Mouse (Mus musculus) midbrain, embryonic 16.5 days (tissue): ENCODE results near the gene Cacna1e. TPM values are rescaled to one million over a fixed set of nuclear protein-coding genes. Genes with fewer than 3 reads are reported as not detected.

ENCODE experiments used
- ATAC-seq: fragments of 200-750 bp; cut with Nextera tagmentation; 2 replicates; pipeline ENCODE4 v1.8.0; 2017; ENCODE audit warnings: moderate TSS enrichment
- H3K27ac ChIP-seq: fragments of 300-500 bp; sonication (generic); 2 replicates; pipeline ENCODE4 v1.5.1; 2014; ENCODE audit warnings: mild to moderate bottlenecking, low read length, mixed read lengths
- H3K27me3 ChIP-seq: fragments of 300-500 bp; sonication (generic); 2 replicates; pipeline ENCODE4 v1.6.1; 2014; ENCODE audit warnings: low read depth, low read length, mixed read lengths; ENCODE audit not compliant: control insufficient read depth, insufficient read depth
- H3K36me3 ChIP-seq: fragments of 300-500 bp; sonication (generic); 2 replicates; pipeline ENCODE4 v1.6.1; 2014; ENCODE audit warnings: mild to moderate bottlenecking, low read length, moderate library complexity, mixed read lengths; ENCODE audit not compliant: control insufficient read depth, insufficient read depth
- H3K4me1 ChIP-seq: fragments of 300-500 bp; sonication (generic); 2 replicates; pipeline ENCODE4 v1.6.1; 2014; ENCODE audit warnings: mild to moderate bottlenecking, low read length, mixed read lengths; ENCODE audit not compliant: control insufficient read depth, insufficient read depth
- H3K4me2 ChIP-seq: fragments of 300-500 bp; sonication (generic); 2 replicates; pipeline ENCODE4 v1.6.1; 2014; ENCODE audit warnings: mild to moderate bottlenecking, low read length, mixed read lengths
- H3K4me3 ChIP-seq: fragments of 300-500 bp; sonication (generic); 2 replicates; pipeline ENCODE4 v1.5.1; 2014; ENCODE audit warnings: low read depth, mild to moderate bottlenecking, low read length, moderate library complexity, mixed read lengths
- H3K9ac ChIP-seq: fragments of 300-500 bp; sonication (generic); 2 replicates; pipeline ENCODE4 v1.6.1; 2014; ENCODE audit warnings: low read depth, low read length, mixed read lengths
- H3K9me3 ChIP-seq: fragments of 300-500 bp; sonication (generic); replicated peaks from 2 replicates; pipeline ENCODE4 v1.6.1; 2014; ENCODE audit warnings: mild to moderate bottlenecking, low read length, mixed read lengths; ENCODE audit not compliant: control insufficient read depth, poor library complexity, severe bottlenecking
- WGBS: fragments of 180-500 bp; shearing (Covaris S2); extraction: QIAGEN DNeasy Blood & Tissue Kit; methylation state at CpG from one replicate; pipeline ENCODE4 v1.1.7; 2014; 5-methylcytosine and 5-hydroxymethylcytosine counted together
- polyA plus RNA-seq: library from polyadenylated mRNA; unstranded; fragments of >200 nt; fragmentation: Nextera tagmentation; extraction: Ambion mirVana; gene quantifications from 2 replicates; pipeline ENCODE4 v1.2.1, GENCODE M21; 2015

The Cacna1e gene
- 18.2 and 20.9 TPM in 2 replicates for polyA plus RNA-seq

- no peaks in the 10 kb centered on the region for H3K9me3 ChIP-seq
- 0 out of 2 replicates have a peak, but pooled peaks have one; percentile 43 for ATAC-seq
Observed at GRCm38 (mm10) chr1:154884275-154885206, at the start of gene Cacna1e. Gene Cacna1e (minus strand): TSS chr1:154884501.

DNA sequence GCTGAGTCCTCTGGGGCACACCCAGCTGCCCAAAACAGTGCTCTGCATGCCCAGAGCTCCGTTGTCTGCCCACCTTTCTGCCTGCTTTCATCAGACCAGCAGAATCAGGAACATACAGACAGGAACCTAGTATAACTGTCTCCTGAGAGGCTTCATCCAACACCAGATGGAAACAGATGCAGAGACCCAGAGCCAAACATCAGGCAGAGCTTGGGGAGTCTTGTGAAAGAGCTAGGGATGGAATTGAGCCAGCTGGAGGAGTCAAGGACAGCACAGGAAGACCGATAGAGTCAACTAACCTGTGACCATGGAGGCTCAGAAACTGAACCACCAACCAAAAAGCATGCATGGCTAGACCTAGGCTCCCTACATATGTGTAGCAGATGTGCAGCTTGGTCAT is 34.1 kb upstream of the Cacna1e start:
- 81% methylated on average over 2 of the region's 2 CpGs for WGBS
- no peaks in the 10 kb centered on the region for H3K27me3 ChIP-seq
- no peak for ATAC-seq
- no peaks in the 10 kb centered on the region for H3K4me1 ChIP-seq
- no peaks in the 10 kb centered on the region for H3K36me3 ChIP-seq
- no peak overlapping the region for H3K4me2 ChIP-seq
- H3K9ac ChIP-seq: no peak overlapping the region
- H3K4me3 ChIP-seq: no peak overlapping the region
- H3K9me3 ChIP-seq: no peaks in the 10 kb centered on the region
- no peak overlapping the region for H3K27ac ChIP-seq

More at GRCm38 (mm10) chr1:154884275-154885206, at the start of gene Cacna1e:
- peak within 1 kb of the TSS; percentile 69 for H3K4me2 ChIP-seq
- H3K27ac ChIP-seq: no peak within 1 kb of the TSS
- peaks cover 29% of the 10 kb centered on the region for H3K4me1 ChIP-seq
- 5% methylated on average over 31 of the region's 31 CpGs for WGBS
- H3K36me3 ChIP-seq: no peaks in the 10 kb centered on the region
- peak within 1 kb of the TSS; percentile 44 for H3K4me3 ChIP-seq
- H3K9ac ChIP-seq: peak within 1 kb of the TSS; percentile 60
- peaks cover 2% of the 10 kb centered on the region; the same call in 1 of the 2 replicates for H3K27me3 ChIP-seq

GRCm38 (mm10) chr1:154917438-154917837 is 33.1 kb upstream of the Cacna1e start:
- Histone ChIP-seq H3K4me3 (no peak overlapping the region), H3K4me2 (no peak overlapping the region), H3K9ac (no peak overlapping the region), H3K36me3 (no peaks in the 10 kb centered on the region), H3K4me1 (no peaks in the 10 kb centered on the region), H3K27ac (no peak overlapping the region), H3K9me3 (no peaks in the 10 kb centered on the region), H3K27me3 (no peaks in the 10 kb centered on the region)
- 79% methylated on average over 6 of the region's 6 CpGs for WGBS
- no peak for ATAC-seq

- ATAC-seq: no peak
- Histone ChIP-seq H3K4me1 (no peaks in the 10 kb centered on the region), H3K9me3 (no peaks in the 10 kb centered on the region), H3K27ac (no peak overlapping the region), H3K4me3 (no peak overlapping the region), H3K4me2 (no peak overlapping the region), H3K9ac (no peak overlapping the region), H3K36me3 (no peaks in the 10 kb centered on the region), H3K27me3 (no peaks in the 10 kb centered on the region)
- WGBS: 83% methylated on average over 2 of the region's 2 CpGs
Observed at GRCm38 (mm10) chr1:154909554-154909953, 25.3 kb upstream of the Cacna1e start.

- H3K27ac ChIP-seq: no peak overlapping the region
- no peaks in the 10 kb centered on the region for H3K4me1 ChIP-seq
- no peak overlapping the region for H3K4me3 ChIP-seq
- H3K9ac ChIP-seq: no peak overlapping the region
- no peaks in the 10 kb centered on the region for H3K27me3 ChIP-seq
- no peaks in the 10 kb centered on the region for H3K9me3 ChIP-seq
- H3K4me2 ChIP-seq: no peak overlapping the region
- WGBS: 88% methylated on average over 2 of the region's 2 CpGs
- ATAC-seq: no peak
- H3K36me3 ChIP-seq: no peaks in the 10 kb centered on the region
Observed at GRCm38 (mm10) chr1:154897390-154897789, 13.1 kb upstream of the Cacna1e start.

DNA sequence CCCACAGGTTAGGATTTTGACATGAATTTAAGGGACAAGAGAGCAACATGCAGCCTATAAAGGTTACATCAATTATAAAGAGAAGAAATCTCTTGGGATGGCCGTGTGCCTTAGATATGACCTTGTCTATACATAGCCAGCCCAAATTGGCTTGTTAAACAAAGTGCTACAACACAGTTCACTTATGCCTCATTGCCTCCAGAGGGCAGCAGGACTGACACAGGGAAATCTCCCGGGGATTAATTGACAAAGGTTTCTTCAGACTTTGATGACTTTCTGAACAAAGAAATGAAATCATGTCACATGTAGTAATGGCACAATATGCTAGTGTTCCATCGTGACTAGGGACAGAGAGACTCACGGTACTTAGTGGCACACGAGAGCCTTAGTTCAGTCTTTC is 5.9 kb upstream of the Cacna1e start:
- H3K27me3 ChIP-seq: peaks cover under 1% of the 10 kb centered on the region; the same call in 1 of the 2 replicates
- no peak overlapping the region for H3K4me2 ChIP-seq
- H3K36me3 ChIP-seq: no peaks in the 10 kb centered on the region
- no peak overlapping the region for H3K9ac ChIP-seq
- no peak overlapping the region for H3K4me3 ChIP-seq
- 63% methylated on average over 5 of the region's 5 CpGs for WGBS
- H3K9me3 ChIP-seq: no peaks in the 10 kb centered on the region
- ATAC-seq: no peak
- H3K4me1 ChIP-seq: peaks cover 20% of the 10 kb centered on the region
- no peak overlapping the region for H3K27ac ChIP-seq

DNA sequence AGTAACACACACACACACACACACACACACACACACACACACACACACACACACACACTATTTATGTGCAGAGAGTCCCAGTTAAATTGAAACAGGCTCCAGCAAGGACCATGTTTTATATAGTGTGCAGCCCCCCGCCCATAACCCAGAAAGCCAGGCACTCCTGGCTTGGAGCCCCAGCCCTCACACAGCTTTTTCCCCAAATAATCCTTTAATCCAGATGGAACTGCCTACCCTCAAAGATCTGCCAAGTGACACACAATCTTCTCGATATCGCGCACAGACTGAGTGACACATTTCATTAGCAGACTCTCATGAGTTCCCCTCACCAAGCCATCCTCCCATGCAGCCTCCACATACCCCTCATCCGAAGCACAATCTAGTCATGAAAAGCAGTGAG is 4.2 kb upstream of the Cacna1e start:
- H3K9ac ChIP-seq: no peak overlapping the region
- ATAC-seq: no peak
- no peaks in the 10 kb centered on the region for H3K36me3 ChIP-seq
- no peak overlapping the region for H3K4me3 ChIP-seq
- H3K9me3 ChIP-seq: no peaks in the 10 kb centered on the region
- no peak overlapping the region for H3K4me2 ChIP-seq
- peaks cover 27% of the 10 kb centered on the region for H3K4me1 ChIP-seq
- 53% methylated on average over 5 of the region's 5 CpGs for WGBS
- peaks cover 2% of the 10 kb centered on the region; the same call in 1 of the 2 replicates for H3K27me3 ChIP-seq
- H3K27ac ChIP-seq: no peak overlapping the region

GRCm38 (mm10) chr1:154888018-154888417 is 3.7 kb upstream of the Cacna1e start:
- H3K9ac ChIP-seq: no peak overlapping the region
- H3K4me2 ChIP-seq: no peak overlapping the region
- peaks cover 2% of the 10 kb centered on the region; the same call in 1 of the 2 replicates for H3K27me3 ChIP-seq
- no peaks in the 10 kb centered on the region for H3K9me3 ChIP-seq
- 60% methylated on average over 5 of the region's 5 CpGs for WGBS
- peaks cover 29% of the 10 kb centered on the region for H3K4me1 ChIP-seq
- ATAC-seq: no peak
- H3K4me3 ChIP-seq: no peak overlapping the region
- no peaks in the 10 kb centered on the region for H3K36me3 ChIP-seq
- H3K27ac ChIP-seq: peak overlapping the region; percentile 10; the same call in 1 of the 2 replicates

DNA sequence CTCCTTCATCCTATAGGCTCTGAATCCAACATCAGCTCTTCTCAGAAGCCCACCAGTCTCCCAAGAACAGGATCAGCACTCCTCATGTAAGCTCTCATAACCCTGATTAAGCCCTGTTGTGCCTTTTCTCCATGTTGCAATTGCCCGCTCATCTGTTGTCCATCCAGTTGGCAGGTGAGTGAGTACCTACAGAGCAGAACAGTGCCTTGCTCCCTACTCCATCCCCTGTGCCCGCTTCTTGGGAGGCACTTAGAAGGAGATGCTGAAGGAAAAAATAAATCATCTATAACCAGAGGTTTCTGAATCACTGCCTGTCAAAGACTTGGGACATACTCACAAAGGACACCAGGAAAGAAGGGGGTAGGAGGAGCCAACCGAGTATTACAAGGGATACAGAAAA is 3.2 kb upstream of the Cacna1e start:
- WGBS: 66% methylated on average over 3 of the region's 3 CpGs
- Histone ChIP-seq H3K9me3 (no peaks in the 10 kb centered on the region), H3K27ac (peak overlapping the region; percentile 75), H3K27me3 (peaks cover 2% of the 10 kb centered on the region; the same call in 1 of the 2 replicates), H3K36me3 (no peaks in the 10 kb centered on the region), H3K4me3 (no peak overlapping the region), H3K9ac (no peak overlapping the region), H3K4me2 (no peak overlapping the region), H3K4me1 (peaks cover 29% of the 10 kb centered on the region)
- ATAC-seq: no peak
